Mouse (Mus musculus) bone marrow, adult 2 months (tissue): ENCODE measurements around the gene Vmn1r91.
"Not testable (repeated sequence)": the region's sequence is repeated elsewhere in the genome, so short reads cannot be mapped to it uniquely, and the experiment has no call there.

Source experiments
- CTCF ChIP-seq: fragments of 200-500 bp; IDR thresholded peaks from 2 replicates; pipeline ENCODE4 v1.5.1; 2011; ENCODE audit warnings: low read length, control low read depth; ENCODE audit not compliant: control insufficient read depth, insufficient read depth
- POLR2A ChIP-seq: fragments of 200-500 bp; IDR thresholded peaks from 2 replicates; pipeline ENCODE4 v1.6.1; 2011; ENCODE audit warnings: low read depth, mild to moderate bottlenecking, control low read depth, low read length, borderline replicate concordance; ENCODE audit not compliant: control insufficient read depth

GRCm38 (mm10) chr7:20138988-20139387 is 39.5 kb downstream of the Vmn1r91 start, which contains the start of gene Vmn1r93:
- not testable (repeated sequence) for TF ChIP-seq POLR2A, CTCF
